Mouse (Mus musculus) bone marrow macrophage, adult 2 months (primary cell): ENCODE measurements at regions not wholly inside any gene's neighbourhood (a gene's known extent, or its start where the extent isn't known, plus 50 kb on each side); places are given as distances from the start of the nearest gene placed in this dataset.

ENCODE experiments used
- H3K27ac ChIP-seq: 2 replicates; pipeline ENCODE4 v1.5.1; 2012; ENCODE audit warnings: low read depth, low read length; ENCODE audit not compliant: insufficient read depth
- H3K4me1 ChIP-seq: 2 replicates; pipeline ENCODE4 v1.6.1; 2012; ENCODE audit warnings: low read length; ENCODE audit not compliant: control insufficient read depth, insufficient read depth
- H3K4me3 ChIP-seq: 2 replicates; pipeline ENCODE4 v1.5.1; 2012; ENCODE audit warnings: mild to moderate bottlenecking, low read length, moderate library complexity; ENCODE audit not compliant: insufficient read depth
- CTCF ChIP-seq: IDR thresholded peaks from 2 replicates; pipeline ENCODE4 v1.5.1; 2012; ENCODE audit warnings: low read depth, mild to moderate bottlenecking, low read length, moderate library complexity
- POLR2A ChIP-seq: IDR thresholded peaks from 2 replicates; pipeline ENCODE4 v1.6.1; 2012; ENCODE audit warnings: mild to moderate bottlenecking, low read depth, low read length, borderline replicate concordance

DNA sequence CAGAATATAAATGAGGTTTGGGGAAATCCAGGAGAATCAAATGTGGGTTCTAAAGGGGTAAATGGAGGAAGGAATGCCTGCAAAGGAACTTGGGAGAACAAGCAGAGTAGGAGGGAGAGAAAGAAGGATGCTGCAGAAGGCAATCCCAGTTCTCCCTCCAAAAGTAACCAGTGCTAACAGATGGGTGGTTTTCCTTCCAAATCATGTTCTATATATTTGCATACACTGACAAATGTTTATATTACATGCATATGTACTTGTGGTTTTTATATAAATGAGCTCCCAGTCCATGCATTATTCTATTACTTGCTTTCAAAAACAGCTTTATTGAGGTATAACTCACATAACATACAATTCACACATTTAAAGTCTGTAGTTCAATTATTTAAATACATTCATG lies 53.7 kb downstream of the Zcchc12 start:
- Histone ChIP-seq H3K27ac (no peak overlapping the region), H3K4me1 (peaks cover 5% of the 10 kb centered on the region), H3K4me3 (no peak overlapping the region)
- no peak for TF ChIP-seq POLR2A
- TF ChIP-seq CTCF = no peak

DNA sequence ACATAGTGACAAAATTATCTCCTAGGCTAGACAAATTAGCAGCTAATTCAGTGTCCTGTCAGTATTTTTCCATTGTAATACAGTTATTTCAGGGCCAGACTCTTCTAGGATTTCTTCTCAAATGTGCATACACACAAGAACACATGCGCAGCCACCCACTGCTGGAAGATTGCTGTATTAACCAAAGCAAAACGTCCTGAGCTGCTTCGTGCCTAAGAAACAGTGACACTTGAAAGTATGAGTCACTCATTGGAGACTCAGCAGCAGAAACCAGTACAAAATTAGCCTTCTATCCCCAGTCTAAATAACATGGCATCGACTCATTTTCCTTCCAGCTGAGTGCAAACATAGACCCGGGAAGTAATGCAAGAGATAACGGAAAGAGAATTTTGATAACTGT lies 59.2 kb downstream of the Zcchc12 start:
- no peak for TF ChIP-seq POLR2A
- H3K4me3 ChIP-seq = no peak overlapping the region
- H3K27ac ChIP-seq = peak overlapping the region; percentile 48
- peaks cover 14% of the 10 kb centered on the region for H3K4me1 ChIP-seq

GRCm38 (mm10) chrX:36276685-36277084 lies 51.5 kb upstream of the Lonrf3 start:
- H3K4me1 ChIP-seq = peaks cover 10% of the 10 kb centered on the region
- no peak for TF ChIP-seq POLR2A
- TF ChIP-seq CTCF = no peak
- no peak overlapping the region for H3K27ac ChIP-seq
- no peak overlapping the region for H3K4me3 ChIP-seq
